Mouse (Mus musculus): Measurements from ENCODE around the gene Vipr1. TPM values are rescaled to one million over a fixed set of nuclear protein-coding genes. Genes with fewer than 3 reads are reported as not detected.

Gene Vipr1
- total RNA-seq, 4 experiments from 2014 or later = 0.58 to 2.2 (median 1.2) TPM

- DNase-seq = no peak
Observed at GRCm38 (mm10) chr9:121681191-121681590, 38.7 kb downstream of the Vipr1 start.

- no peak for DNase-seq
Observed at GRCm38 (mm10) chr9:121682037-121682680, 39.6 kb downstream of the Vipr1 start.

GRCm38 (mm10) chr9:121684702-121685101, 42.2 kb downstream of the Vipr1 start:
- no peak for DNase-seq

GRCm38 (mm10) chr9:121690200-121690651, 47.7 kb downstream of the Vipr1 start:
- DNase-seq = no peak

- no peak for DNase-seq
Observed at GRCm38 (mm10) chr9:121690734-121691133, 48.2 kb downstream of the Vipr1 start.

GRCm38 (mm10) chr9:121694736-121695135, 52.2 kb downstream of the Vipr1 start:
- DNase-seq = no peak

DNA sequence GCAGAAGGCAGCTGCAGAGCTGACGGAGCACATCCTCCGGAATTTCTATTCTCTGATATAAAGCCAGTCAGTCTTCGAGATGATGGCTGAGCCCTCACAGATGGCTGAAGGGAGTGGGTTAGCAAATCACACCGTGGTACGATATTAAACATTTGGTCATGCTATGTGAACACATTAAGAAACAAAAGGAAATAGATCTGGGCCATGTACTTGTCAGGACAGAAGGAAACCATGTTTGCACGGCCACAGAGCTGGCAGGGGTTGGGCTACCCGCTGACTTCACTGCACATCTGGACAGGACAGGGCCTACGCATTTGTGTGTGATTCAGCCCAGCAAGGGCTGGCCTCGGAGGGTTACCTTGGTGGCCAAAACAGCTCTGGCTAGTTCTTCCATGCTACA, 54.1 kb downstream of the Vipr1 start:
- DNase-seq = no peak

DNA sequence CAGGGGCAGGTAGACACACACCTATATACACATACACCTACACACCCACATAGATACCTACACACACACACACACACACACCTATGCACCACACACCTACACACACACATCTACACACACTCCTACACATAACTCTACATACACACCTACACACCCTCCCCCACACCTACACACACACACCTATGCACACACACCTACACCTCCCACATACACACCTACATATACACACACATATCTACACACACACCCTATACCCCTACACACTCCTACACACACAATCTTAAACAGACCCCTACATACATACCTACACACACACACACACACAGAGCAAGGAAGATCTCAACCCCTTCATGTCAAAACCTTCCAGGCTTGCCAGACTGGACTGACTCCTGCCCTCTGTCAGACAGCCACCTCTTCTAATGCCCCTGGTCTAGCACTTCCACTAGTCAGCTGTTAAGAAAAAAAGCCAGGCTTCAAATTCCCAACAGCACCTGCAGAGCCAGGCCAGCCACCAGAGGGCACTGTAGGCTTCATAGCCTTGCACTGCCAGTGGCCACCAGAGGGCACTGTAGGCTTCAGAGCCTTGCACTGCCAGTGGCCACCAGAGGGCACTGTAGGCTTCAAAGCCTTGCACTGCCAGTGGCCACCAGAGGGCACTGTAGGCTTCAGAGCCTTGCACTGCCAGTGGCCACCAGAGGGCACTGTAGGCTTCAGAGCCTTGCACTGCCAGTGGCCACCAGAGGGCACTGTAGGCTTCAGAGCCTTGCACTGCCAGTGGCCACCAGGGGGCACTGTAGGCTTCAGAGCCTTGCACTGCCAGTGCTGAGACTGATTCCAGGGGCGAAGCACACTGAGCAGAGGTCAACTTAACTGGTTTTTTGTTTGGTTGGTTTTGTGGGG, 54.9 kb downstream of the Vipr1 start:
- no peak for DNase-seq

DNA sequence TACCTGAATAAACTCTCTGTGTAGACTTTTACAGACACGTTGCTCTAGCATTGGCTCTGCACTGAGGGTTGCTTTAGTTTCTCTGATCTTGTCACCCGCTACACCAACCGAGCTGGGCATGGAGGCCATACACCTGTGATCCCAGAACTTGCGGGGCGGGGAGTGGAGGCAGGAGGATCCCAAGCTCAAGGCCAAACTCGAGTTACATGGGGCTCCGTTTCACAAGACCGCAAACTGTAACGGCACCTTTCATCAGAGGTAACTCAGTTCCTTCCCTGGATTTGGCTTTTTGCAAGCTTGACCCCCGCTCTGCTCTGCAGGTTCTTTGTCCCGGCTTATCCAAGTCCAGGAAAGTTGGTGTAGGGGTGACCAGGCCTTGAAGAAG, 61.7 kb downstream of the Vipr1 start:
- DNase-seq = no peak

GRCm38 (mm10) chr9:121704646-121705625, 62.4 kb downstream of the Vipr1 start, which contains the start of gene Sec22c:
Sec22c (minus strand) TSS chr9:121705490.
- DNase-seq = peak; percentile 89

DNA sequence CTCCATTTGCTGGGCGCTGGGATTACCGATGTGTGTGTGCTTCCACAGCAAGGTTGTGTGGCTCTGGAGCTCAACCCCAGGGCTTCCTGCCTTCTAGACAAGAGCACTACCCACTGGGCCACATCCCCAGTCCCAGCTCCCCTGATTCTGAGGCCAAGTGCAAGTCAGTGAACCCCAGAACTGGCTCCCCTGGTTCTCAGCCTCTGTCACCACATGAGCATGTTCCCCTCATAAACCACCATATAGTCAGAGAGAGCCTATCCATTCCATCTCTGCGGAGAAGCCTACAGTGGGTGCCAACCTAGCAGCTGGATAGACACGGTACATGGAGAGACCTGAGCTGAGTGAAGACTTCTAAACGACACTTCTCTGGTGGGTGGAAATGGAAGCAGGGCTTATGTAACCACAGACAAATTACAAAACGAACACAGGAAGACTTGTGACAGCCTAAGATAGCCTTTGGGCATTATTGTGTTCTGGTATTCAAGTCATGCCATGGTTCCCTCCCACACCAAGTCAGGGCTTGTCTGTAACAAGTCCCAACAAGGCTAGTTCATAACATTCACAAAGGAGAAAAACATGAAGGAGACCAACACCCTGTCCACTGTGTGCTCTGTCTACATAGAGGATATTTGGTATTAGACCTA, 63.6 kb downstream of the Vipr1 start:
- DNase-seq = no peak

GRCm38 (mm10) chr9:121707801-121708200, 65.3 kb downstream of the Vipr1 start:
- no peak for DNase-seq

DNA sequence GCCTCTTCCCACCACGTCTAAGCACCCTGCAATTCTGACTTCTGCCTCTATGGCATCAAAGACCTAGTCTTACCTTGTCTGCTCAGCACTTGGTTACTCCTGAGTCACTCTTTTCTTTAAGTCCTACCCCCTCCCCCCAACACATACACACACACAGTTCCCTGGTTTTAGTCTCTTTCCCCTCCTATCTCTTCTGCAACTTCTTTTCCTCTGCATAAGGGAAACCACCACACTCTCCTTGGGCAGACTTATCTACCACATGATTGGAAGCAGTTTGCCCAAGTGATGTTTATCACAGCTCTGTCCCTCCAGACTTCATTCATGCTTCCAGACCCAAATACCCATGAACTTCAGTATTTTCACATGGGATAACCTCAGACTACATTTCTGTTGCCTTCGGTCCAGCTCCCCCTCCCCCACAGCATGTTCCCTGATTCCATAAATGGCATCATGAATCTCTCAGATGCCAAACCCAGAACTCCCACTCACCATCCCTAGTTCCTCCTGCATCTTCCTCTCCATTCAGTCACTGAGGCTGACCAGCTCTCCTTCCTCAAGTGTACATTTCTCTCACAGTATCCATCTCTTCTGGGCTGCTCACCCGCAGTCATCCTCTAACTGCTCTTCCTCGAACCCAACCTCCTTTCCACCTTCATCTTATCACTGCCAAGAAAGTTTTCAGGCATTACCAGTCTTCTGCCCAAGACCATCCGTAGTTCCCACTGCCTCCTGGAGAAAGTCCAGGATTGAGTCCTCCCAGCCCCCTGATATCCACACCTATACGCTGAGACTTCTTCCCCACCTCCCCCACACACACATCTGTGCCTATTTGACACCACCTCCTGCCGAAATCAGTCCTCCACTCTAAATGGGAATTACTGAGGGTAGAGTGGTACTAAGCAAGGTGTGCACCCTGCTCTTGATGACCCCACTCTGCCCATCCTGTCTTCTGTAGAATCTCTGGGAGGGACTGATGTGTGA, 66.3 kb downstream of the Vipr1 start:
- no peak for DNase-seq

- peak; percentile 98 for DNase-seq
Observed at GRCm38 (mm10) chr9:121709898-121710583, 67.5 kb downstream of the Vipr1 start, which contains the start of gene Ss18l2. Ss18l2 (plus strand) TSS chr9:121710329.

GRCm38 (mm10) chr9:121710584-121710975, 68.1 kb downstream of the Vipr1 start:
- peak; percentile 59 for DNase-seq

DNA sequence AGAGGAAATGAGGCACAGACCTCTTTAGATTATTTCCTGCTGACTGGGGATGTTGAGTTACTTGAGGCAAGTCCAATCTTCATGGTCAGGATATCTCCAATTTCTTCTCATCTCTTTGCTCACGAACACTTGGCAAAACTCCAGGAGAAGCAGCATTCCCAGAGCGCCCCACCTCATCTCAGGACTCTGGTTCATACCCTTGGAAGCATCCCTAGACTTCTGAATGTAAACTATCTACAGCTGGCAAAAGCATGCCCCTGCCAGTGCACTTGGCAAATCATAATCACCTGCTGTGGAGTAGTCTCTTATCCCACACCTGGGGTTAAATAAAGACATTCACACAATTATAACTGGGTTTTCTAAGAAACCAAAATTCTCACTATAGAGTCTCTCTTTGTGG, 74.5 kb downstream of the Vipr1 start:
- no peak for DNase-seq

DNA sequence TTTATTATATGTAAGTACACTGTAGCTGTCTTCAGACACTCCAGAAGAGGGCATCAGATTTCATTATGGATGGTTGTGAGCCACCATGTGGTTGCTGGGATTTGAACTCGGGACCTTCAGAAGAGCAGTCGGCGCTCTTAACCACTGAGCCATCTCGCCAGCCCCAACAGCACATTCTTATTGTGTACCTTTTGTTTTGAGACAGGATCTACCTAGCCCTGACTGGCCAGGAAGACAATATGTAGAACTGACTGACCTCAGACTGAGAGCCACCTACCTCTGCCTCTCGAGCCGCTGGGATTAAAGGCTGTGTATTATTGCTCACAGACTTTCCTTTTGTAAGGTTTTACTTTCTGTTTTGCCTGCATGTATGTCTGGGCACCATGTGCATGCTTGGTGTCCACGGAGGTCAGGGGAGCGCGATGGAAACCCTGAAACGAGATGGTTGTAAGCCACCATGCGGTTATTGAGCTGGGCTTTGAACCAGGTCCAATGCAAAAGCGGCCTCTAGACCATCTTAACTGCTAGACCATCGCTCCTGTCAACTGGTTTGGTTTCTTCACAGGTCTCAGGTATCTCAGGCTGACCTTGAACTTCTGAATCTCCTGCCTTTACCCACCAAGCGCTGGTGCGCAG, 75.7 kb downstream of the Vipr1 start:
- DNase-seq = no peak

- DNase-seq = peak; percentile 99
Observed at GRCm38 (mm10) chr9:121718792-121719318, 76.3 kb downstream of the Vipr1 start, which contains the start of gene Nktr. Nktr (plus strand) TSS chr9:121719169.
